Mouse (Mus musculus) liver, embryonic 14 days (tissue): ENCODE results near the gene Zcchc18. TPM values are rescaled to one million over a fixed set of nuclear protein-coding genes. Genes with fewer than 3 reads are reported as not detected.

Source experiments
- polyA plus RNA-seq: library from polyadenylated mRNA; depleted of rRNA; stranded (reverse); fragments of >200 nt; gene quantifications from 2 replicates; pipeline ENCODE4 v1.2.3, GENCODE M21; 2012; rRNA removed

The Zcchc18 gene
- 0.02 and 0.09 TPM in 2 replicates for polyA plus RNA-seq

GRCm38 (mm10) chrX:136992978-136993547 lies at the start of gene Zcchc18:
TSS of gene Zcchc18 (plus strand) at chrX:136993155.

GRCm38 (mm10) chrX:136975397-136975796 lies 17.6 kb upstream of the Zcchc18 start, which contains the start of gene Tmsb15b2:
TSS of gene Tmsb15b2 (minus strand) at chrX:136975497.

GRCm38 (mm10) chrX:136976424-136977084 lies 16.4 kb upstream of the Zcchc18 start, which contains the start of the genes Tmsb15l and Tmsb15b1:
TSS of gene Tmsb15l (minus strand) at chrX:136976869.
TSS of gene Tmsb15b1 (minus strand) at chrX:136976874.

GRCm38 (mm10) chrX:137038000-137038483 lies 45.1 kb downstream of the Zcchc18 start, which contains the start of gene Slc25a53:
TSS of gene Slc25a53 (minus strand) at chrX:137038302.

Other genes with a start within 250 kb of the Zcchc18 start
- 122 and 139 TPM in 2 replicates for gene Morf4l2, start 249.5 kb upstream of the Zcchc18 start, polyA plus RNA-seq
- gene Glra4, start 213.0 kb upstream of the Zcchc18 start, polyA plus RNA-seq: not detected in 2 replicates
- gene Plp1, start 170.5 kb upstream of the Zcchc18 start, polyA plus RNA-seq: 0.78 and 0.81 TPM in 2 replicates
- 0.01 TPM in 2 replicates for gene Rab9b, start 124.4 kb upstream of the Zcchc18 start, polyA plus RNA-seq
- not detected in 2 replicates for gene H2bfm, start 65.8 kb upstream of the Zcchc18 start, polyA plus RNA-seq
- 2.6 and 3.6 TPM in 2 replicates for gene Tmsb15b2, start 17.7 kb upstream of the Zcchc18 start, polyA plus RNA-seq
- 1.2 and 1.3 TPM in 2 replicates for gene Tmsb15l, start 16.3 kb upstream of the Zcchc18 start, polyA plus RNA-seq
- 1.2 and 1.7 TPM in 2 replicates for gene Tmsb15b1, start 16.3 kb upstream of the Zcchc18 start, polyA plus RNA-seq
- gene Slc25a53, start 45.1 kb downstream of the Zcchc18 start, polyA plus RNA-seq: 1.6 TPM in 2 replicates
- gene Fam199x, start 56.4 kb downstream of the Zcchc18 start, polyA plus RNA-seq: 0.44 and 0.59 TPM in 2 replicates
- not detected in 2 replicates for gene Esx1, start 128.9 kb downstream of the Zcchc18 start, polyA plus RNA-seq